Mouse (Mus musculus) embryo, embryonic 11.5 days (tissue): ENCODE measurements around the gene Anxa5.

Experiments used
- DNase-seq: peaks from one replicate; pipeline ENCODE4 v3.0.0-alpha.2; 2012; ENCODE audit warnings: low read depth, low spot score

Anxa5 gene

GRCm38 (mm10) chr3:36449292-36450165 is 26.2 kb downstream of the Anxa5 start:
- no peak for DNase-seq

- no peak for DNase-seq
These were observed 28.8 kb downstream of the Anxa5 start for GRCm38 (mm10) chr3:36446918-36447317.

- no peak for DNase-seq
These were observed 29.2 kb downstream of the Anxa5 start for GRCm38 (mm10) chr3:36446506-36446905.

GRCm38 (mm10) chr3:36446041-36446440 is 29.7 kb downstream of the Anxa5 start:
- DNase-seq: no peak

GRCm38 (mm10) chr3:36442426-36442825 is 33.3 kb downstream of the Anxa5 start:
- peak; percentile 56 for DNase-seq

- DNase-seq: no peak
These were observed 35.4 kb downstream of the Anxa5 start for GRCm38 (mm10) chr3:36440280-36440679.

- DNase-seq: no peak
These were observed 45.3 kb downstream of the Anxa5 start for GRCm38 (mm10) chr3:36430360-36430759.

- DNase-seq: no peak
These were observed 48.3 kb downstream of the Anxa5 start for GRCm38 (mm10) chr3:36427386-36427785.

- DNase-seq: no peak
These were observed 66.2 kb downstream of the Anxa5 start for GRCm38 (mm10) chr3:36409456-36409855.

GRCm38 (mm10) chr3:36406967-36407366 is 68.7 kb downstream of the Anxa5 start:
- no peak for DNase-seq

- DNase-seq: no peak
These were observed 69.4 kb downstream of the Anxa5 start for GRCm38 (mm10) chr3:36406340-36406739.

- DNase-seq: no peak
These were observed 73.8 kb downstream of the Anxa5 start for GRCm38 (mm10) chr3:36401900-36402299.

GRCm38 (mm10) chr3:36400657-36401056 is 75.0 kb downstream of the Anxa5 start:
- DNase-seq: no peak
